Mouse (Mus musculus): ENCODE results near the gene Ephb2. TPM values are rescaled to one million over a fixed set of nuclear protein-coding genes. Genes with fewer than 3 reads are reported as not detected.

Gene Ephb2
- 20.3 and 25.0 TPM in 2 replicates for polyA plus RNA-seq (2015; fragmentation: Nextera tagmentation; extraction: Ambion mirVana)

- Histone ChIP-seq H3K36me3 (no peaks in the 10 kb centered on the region), H3K4me1 (replicated peaks) (peaks cover 78% of the 10 kb centered on the region), H3K27me3 (0 out of 2 replicates have a peak, but pooled peaks cover 6% of the 10 kb centered on the region), H3K4me3 (replicated peaks) (peak within 1 kb of the TSS; percentile 99), H3K9me3 (no peaks in the 10 kb centered on the region), H3K4me2 (replicated peaks) (peak within 1 kb of the TSS; percentile 96), H3K27ac (peak within 1 kb of the TSS; percentile 99), H3K9ac (replicated peaks) (peak within 1 kb of the TSS; percentile 97)
- ATAC-seq = peak; percentile 79
- WGBS = under 1% methylated on average over 70 of the region's 88 CpGs
Measured at GRCm38 (mm10) chr4:136835621-136836386, at the start of gene Ephb2. Ephb2 (minus strand) TSS chr4:136835988.

- no peaks in the 10 kb centered on the region for H3K4me1 ChIP-seq (replicated peaks)
- no peak overlapping the region for H3K27ac ChIP-seq
- no peaks in the 10 kb centered on the region for H3K36me3 ChIP-seq
- ATAC-seq = no peak
- no peaks in the 10 kb centered on the region for H3K9me3 ChIP-seq
- H3K27me3 ChIP-seq = no peaks in the 10 kb centered on the region
- H3K4me2 ChIP-seq (replicated peaks) = no peak overlapping the region
- H3K9ac ChIP-seq (replicated peaks) = no peak overlapping the region
- H3K4me3 ChIP-seq (replicated peaks) = no peak overlapping the region
- WGBS = 29% methylated on average over 5 of the region's 5 CpGs
Measured at GRCm38 (mm10) chr4:136878601-136879000, 42.8 kb upstream of the Ephb2 start.

GRCm38 (mm10) chr4:136878171-136878570, 42.4 kb upstream of the Ephb2 start:
- WGBS = 54% methylated on average over 8 of the region's 8 CpGs
- no peak overlapping the region for H3K4me3 ChIP-seq (replicated peaks)
- H3K4me1 ChIP-seq (replicated peaks) = no peaks in the 10 kb centered on the region
- H3K9ac ChIP-seq (replicated peaks) = no peak overlapping the region
- H3K36me3 ChIP-seq = no peaks in the 10 kb centered on the region
- H3K27ac ChIP-seq = no peak overlapping the region
- H3K4me2 ChIP-seq (replicated peaks) = no peak overlapping the region
- no peak for ATAC-seq
- H3K27me3 ChIP-seq = no peaks in the 10 kb centered on the region
- no peaks in the 10 kb centered on the region for H3K9me3 ChIP-seq

GRCm38 (mm10) chr4:136876971-136877370, 41.2 kb upstream of the Ephb2 start:
- Histone ChIP-seq H3K9me3 (no peaks in the 10 kb centered on the region), H3K4me2 (replicated peaks) (no peak overlapping the region), H3K27ac (no peak overlapping the region), H3K27me3 (no peaks in the 10 kb centered on the region), H3K36me3 (no peaks in the 10 kb centered on the region), H3K4me3 (replicated peaks) (no peak overlapping the region), H3K9ac (replicated peaks) (no peak overlapping the region), H3K4me1 (replicated peaks) (no peaks in the 10 kb centered on the region)
- peak; percentile 62; the same call in 1 of the 2 replicates for ATAC-seq
- 23% methylated on average over 7 of the region's 7 CpGs for WGBS

DNA sequence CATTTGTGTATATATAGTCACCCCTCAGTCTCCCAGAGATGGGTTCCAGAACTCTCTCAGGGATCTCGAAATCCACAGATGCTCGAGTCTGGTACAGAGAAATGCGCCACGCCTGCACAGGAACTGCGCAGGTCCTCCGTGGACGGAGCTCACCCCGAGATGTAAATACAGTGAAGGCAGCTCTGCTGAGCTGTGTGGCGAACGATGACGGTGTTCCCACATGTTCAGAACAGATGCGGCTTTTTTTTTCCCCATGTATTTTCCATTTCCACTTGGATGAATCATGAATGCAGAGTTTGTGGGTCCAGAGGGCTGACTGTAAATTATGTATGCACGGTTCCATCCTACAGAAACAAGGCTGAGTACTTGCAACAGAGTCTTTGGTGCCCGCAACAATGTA, 39.2 kb upstream of the Ephb2 start:
- H3K4me2 ChIP-seq (replicated peaks) = no peak overlapping the region
- ATAC-seq = no peak
- no peak overlapping the region for H3K9ac ChIP-seq (replicated peaks)
- no peaks in the 10 kb centered on the region for H3K4me1 ChIP-seq (replicated peaks)
- whole genome bisulfite sequencing = 93% methylated on average over 14 of the region's 14 CpGs
- no peaks in the 10 kb centered on the region for H3K9me3 ChIP-seq
- no peaks in the 10 kb centered on the region for H3K36me3 ChIP-seq
- H3K27ac ChIP-seq = no peak overlapping the region
- H3K4me3 ChIP-seq (replicated peaks) = no peak overlapping the region
- no peaks in the 10 kb centered on the region for H3K27me3 ChIP-seq

DNA sequence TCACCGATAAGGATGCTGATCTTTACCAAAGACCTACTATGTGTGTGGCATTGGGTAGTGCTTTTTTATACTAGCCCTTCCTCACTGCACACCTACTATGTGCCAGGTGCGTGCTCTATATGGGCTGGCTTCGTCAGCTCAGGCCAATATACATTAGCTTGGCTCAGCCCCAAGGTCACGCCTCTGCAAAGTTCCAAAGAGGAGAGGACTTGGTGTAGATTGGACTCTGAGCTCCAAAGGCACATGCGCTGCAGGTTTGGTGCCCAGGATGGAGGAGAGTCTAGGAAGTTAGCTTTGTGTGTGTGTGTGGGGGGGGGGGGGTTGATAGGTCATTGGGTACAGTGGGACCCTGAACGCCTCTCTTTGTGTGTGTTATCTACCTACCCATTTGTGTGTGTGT, 32.6 kb upstream of the Ephb2 start:
- H3K27ac ChIP-seq = peak overlapping the region; percentile 47; the same call in 1 of the 2 replicates

GRCm38 (mm10) chr4:136867690-136868345, 32.0 kb upstream of the Ephb2 start:
- Histone ChIP-seq H3K4me1 (replicated peaks) (peaks cover 54% of the 10 kb centered on the region), H3K4me2 (replicated peaks) (no peak overlapping the region), H3K27ac (peak overlapping the region; percentile 51), H3K4me3 (replicated peaks) (no peak overlapping the region), H3K27me3 (no peaks in the 10 kb centered on the region), H3K9me3 (no peaks in the 10 kb centered on the region), H3K36me3 (no peaks in the 10 kb centered on the region), H3K9ac (replicated peaks) (no peak overlapping the region)
- no peak for ATAC-seq
- 13% methylated on average over 12 of the region's 12 CpGs for WGBS

More for the DNA sequence above, 32.6 kb upstream of the Ephb2 start:
- Histone ChIP-seq H3K4me3 (replicated peaks) (no peak overlapping the region), H3K9ac (replicated peaks) (no peak overlapping the region), H3K27me3 (no peaks in the 10 kb centered on the region), H3K4me1 (replicated peaks) (peaks cover 49% of the 10 kb centered on the region), H3K36me3 (no peaks in the 10 kb centered on the region), H3K9me3 (no peaks in the 10 kb centered on the region), H3K4me2 (replicated peaks) (no peak overlapping the region)
- no peak for ATAC-seq
- 78% methylated on average over 6 of the region's 6 CpGs for WGBS

DNA sequence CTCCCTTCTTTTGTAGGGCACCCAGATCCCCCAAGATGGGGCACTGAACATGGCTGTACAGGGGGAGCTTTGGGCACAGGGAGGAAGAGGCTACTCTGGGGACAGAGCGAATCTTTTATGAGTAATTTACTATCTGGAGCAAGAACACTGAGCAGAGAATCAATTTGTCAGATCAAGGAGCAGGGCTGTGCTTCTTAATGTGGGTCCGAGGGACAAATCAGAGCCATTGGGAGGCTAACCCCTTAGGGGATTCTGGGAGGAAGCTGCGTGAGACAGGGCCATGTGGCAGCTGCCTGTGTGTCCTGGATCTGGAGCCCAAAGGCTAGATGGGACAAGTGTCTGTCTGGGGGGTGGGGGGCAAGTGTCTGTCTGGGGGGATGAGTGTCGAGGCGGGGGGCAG, 29.7 kb upstream of the Ephb2 start:
- Histone ChIP-seq H3K27ac (peak overlapping the region; percentile 94), H3K4me2 (replicated peaks) (peak overlapping the region; percentile 37), H3K27me3 (no peaks in the 10 kb centered on the region), H3K9me3 (no peaks in the 10 kb centered on the region), H3K9ac (replicated peaks) (no peak overlapping the region), H3K4me3 (replicated peaks) (no peak overlapping the region), H3K4me1 (replicated peaks) (peaks cover 77% of the 10 kb centered on the region), H3K36me3 (no peaks in the 10 kb centered on the region)
- 44% methylated on average over 5 of the region's 5 CpGs for WGBS
- peak; percentile 31 for ATAC-seq

- H3K36me3 ChIP-seq = no peaks in the 10 kb centered on the region
- no peak overlapping the region for H3K4me3 ChIP-seq (replicated peaks)
- H3K27ac ChIP-seq = peak overlapping the region; percentile 94
- H3K4me1 ChIP-seq (replicated peaks) = peaks cover 79% of the 10 kb centered on the region
- H3K9ac ChIP-seq (replicated peaks) = peak overlapping the region; percentile 25; the same call in 1 of the 2 replicates
- H3K9me3 ChIP-seq = no peaks in the 10 kb centered on the region
- H3K27me3 ChIP-seq = no peaks in the 10 kb centered on the region
- ATAC-seq = peak; percentile 52
- WGBS = 3% methylated on average over 15 of the region's 15 CpGs
- H3K4me2 ChIP-seq (replicated peaks) = peak overlapping the region; percentile 37
Measured at GRCm38 (mm10) chr4:136864751-136865470, 29.1 kb upstream of the Ephb2 start.

- no peaks in the 10 kb centered on the region for H3K9me3 ChIP-seq
- WGBS = 18% methylated on average over 9 of the region's 9 CpGs
- 0 out of 2 replicates have a peak overlapping the region, but pooled peaks have one; percentile 17 for H3K27ac ChIP-seq
- no peaks in the 10 kb centered on the region for H3K36me3 ChIP-seq
- H3K27me3 ChIP-seq = no peaks in the 10 kb centered on the region
- ATAC-seq = no peak
- no peak overlapping the region for H3K4me2 ChIP-seq (replicated peaks)
- peaks cover 79% of the 10 kb centered on the region for H3K4me1 ChIP-seq (replicated peaks)
- no peak overlapping the region for H3K4me3 ChIP-seq (replicated peaks)
- no peak overlapping the region for H3K9ac ChIP-seq (replicated peaks)
Measured at GRCm38 (mm10) chr4:136863517-136863916, 27.7 kb upstream of the Ephb2 start.

DNA sequence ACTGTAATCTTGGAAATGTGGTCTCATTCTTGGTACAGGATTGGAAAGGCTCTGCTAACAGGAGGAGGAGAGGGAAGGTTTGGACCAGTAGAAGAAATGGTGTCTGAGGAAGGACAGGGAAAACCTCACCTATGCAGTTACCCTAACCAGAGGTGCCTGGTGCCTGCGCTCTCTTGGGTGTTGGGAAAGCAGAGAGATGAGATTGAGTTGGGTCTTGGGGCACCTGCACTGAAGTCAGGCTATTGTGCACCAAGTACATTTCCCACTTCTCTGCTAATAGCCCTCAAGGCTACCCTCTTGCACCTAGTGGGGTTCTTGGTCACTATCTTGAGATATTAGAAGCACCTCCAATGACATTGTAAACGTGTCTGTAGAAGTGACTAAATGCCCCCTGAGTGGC, 26.6 kb upstream of the Ephb2 start:
- Histone ChIP-seq H3K4me1 (replicated peaks) (peaks cover 69% of the 10 kb centered on the region), H3K4me2 (replicated peaks) (no peak overlapping the region), H3K4me3 (replicated peaks) (no peak overlapping the region), H3K27me3 (no peaks in the 10 kb centered on the region), H3K27ac (peak overlapping the region; percentile 81), H3K9me3 (no peaks in the 10 kb centered on the region), H3K9ac (replicated peaks) (peak overlapping the region; percentile 44; the same call in 1 of the 2 replicates), H3K36me3 (no peaks in the 10 kb centered on the region)
- 70% methylated on average over 2 of the region's 2 CpGs for WGBS
- ATAC-seq = no peak

DNA sequence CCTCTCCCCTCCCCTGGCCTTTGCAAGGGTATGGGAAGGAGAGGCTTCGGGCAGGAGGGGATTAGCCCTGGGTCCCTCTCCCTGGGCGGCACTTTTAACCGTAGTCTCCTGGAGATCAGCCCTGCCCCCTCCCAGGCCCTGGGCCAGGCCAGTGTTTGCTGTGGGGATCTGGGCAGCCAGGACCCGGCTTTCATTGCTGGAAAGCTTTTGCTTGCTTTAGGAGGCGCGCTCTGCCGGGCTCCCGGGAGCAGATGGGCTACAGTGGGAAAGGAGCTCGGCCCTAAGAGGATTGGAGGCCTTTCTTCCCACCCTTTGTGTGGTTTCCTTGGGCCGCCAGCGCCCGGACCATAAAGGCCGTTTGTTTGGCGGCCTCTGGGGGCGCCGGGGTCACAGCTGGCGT, 26.0 kb upstream of the Ephb2 start:
- Histone ChIP-seq H3K36me3 (no peaks in the 10 kb centered on the region), H3K4me1 (replicated peaks) (peaks cover 64% of the 10 kb centered on the region), H3K27ac (peak overlapping the region; percentile 81), H3K9ac (replicated peaks) (peak overlapping the region; percentile 44), H3K4me2 (replicated peaks) (no peak overlapping the region), H3K9me3 (no peaks in the 10 kb centered on the region), H3K27me3 (no peaks in the 10 kb centered on the region), H3K4me3 (replicated peaks) (no peak overlapping the region)
- ATAC-seq = peak; percentile 65
- 0% methylated on average over 17 of the region's 17 CpGs for WGBS

Data from midbrain, embryonic 13.5 days (tissue).